Comparison of ENCODE assay signal across 22 mouse cellular contexts in the genomic region with DNA sequence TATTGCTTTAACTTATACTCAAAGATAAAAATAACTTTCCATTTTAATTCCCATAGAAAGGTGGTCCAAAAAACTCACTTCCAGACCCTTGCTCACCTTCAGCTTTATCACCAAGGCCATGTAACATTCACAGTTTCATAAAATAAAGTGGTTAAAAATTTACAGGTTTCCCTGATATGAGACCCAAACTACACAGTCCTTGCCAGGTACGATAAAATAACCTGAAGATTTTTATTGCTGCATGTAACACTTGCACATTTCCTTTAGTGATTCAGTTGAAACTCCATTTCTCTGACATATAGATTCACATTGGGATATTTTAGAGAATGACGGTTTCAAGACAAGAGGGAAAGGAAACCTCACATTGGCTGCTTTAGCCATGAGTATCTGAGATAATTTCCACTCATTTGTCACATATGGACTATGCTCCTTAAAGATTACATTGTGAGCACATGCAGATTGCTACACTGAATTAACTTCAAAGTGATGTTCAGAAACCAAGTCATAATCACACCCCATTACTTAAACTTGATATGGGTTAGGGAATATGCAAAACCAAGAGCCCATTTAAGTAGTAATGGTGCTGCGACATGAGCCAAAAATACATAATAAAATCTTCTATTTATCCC. TPM values are rescaled to one million over a fixed set of nuclear protein-coding genes. Genes with fewer than 3 reads are reported as not detected.
A peak's percentile ranks its signal among the peaks of the same experiment; 100 is the strongest.
DNase-seq lines count a peak whose midpoint lies in the region; ATAC-seq and TF ChIP-seq lines count a peak whose summit lies in the region.
"Had no signal": no experiment of that assay in that cellular context is flagged by ENCODE, and none has a peak within 500 bp of the region (broad histone marks: within the 10 kb centered on the region; RNA-seq: fewer than 3 reads in every experiment).

No protein-coding gene starts in this region.

- no peaks in the 10 kb centered on the region for H3K4me1 ChIP-seq in hindbrain, embryonic 16.5 days (ENCODE audit: control insufficient read depth, insufficient read depth, low read depth, low read length)
- no peaks in the 10 kb centered on the region for H3K4me1 ChIP-seq in hindbrain, embryonic 13.5 days (replicated peaks)
- H3K4me1 ChIP-seq in neural tube, embryonic 13.5 days (replicated peaks), result no peaks in the 10 kb centered on the region
- H3K4me1 ChIP-seq in limb, embryonic 14.5 days (ENCODE audit: control insufficient read depth, insufficient read depth, low read length), result no peaks in the 10 kb centered on the region
- H3K4me1 ChIP-seq in forebrain, embryonic 11.5 days (replicated peaks; ENCODE audit: control insufficient read depth, insufficient read depth, low read length), result no peaks in the 10 kb centered on the region
- H3K4me1 ChIP-seq: forebrain, embryonic 10.5 days; heart, embryonic 10.5 days; heart, embryonic 13.5 days had no signal

- H3K4me2 ChIP-seq in hindbrain, embryonic 16.5 days (ENCODE audit: low read length), result no peak overlapping the region
- H3K4me2 ChIP-seq in hindbrain, embryonic 13.5 days, result no peak overlapping the region
- no peak overlapping the region for H3K4me2 ChIP-seq in neural tube, embryonic 13.5 days
- no peak overlapping the region for H3K4me2 ChIP-seq in limb, embryonic 14.5 days (replicated peaks; ENCODE audit: low read depth, low read length, severe bottlenecking)
- no peak overlapping the region for H3K4me2 ChIP-seq in forebrain, embryonic 11.5 days (ENCODE audit: low read depth, low read length, severe bottlenecking)
- H3K4me2 ChIP-seq: heart, embryonic 13.5 days; hindbrain, embryonic 15.5 days had no signal

- WGBS in hindbrain, embryonic 16.5 days, result 79% methylated on average over 3 of the region's 3 CpGs
- 82% methylated on average over 3 of the region's 3 CpGs for WGBS in hindbrain, embryonic 13.5 days
- WGBS in neural tube, embryonic 13.5 days, result 70% methylated on average over 3 of the region's 3 CpGs
- 38% methylated on average over 3 of the region's 3 CpGs for WGBS in limb, embryonic 14.5 days
- 94% methylated on average over 3 of the region's 3 CpGs for WGBS in forebrain, embryonic 11.5 days

- no peak overlapping the region for H3K27ac ChIP-seq in hindbrain, embryonic 16.5 days (ENCODE audit: low read depth, low read length)
- H3K27ac ChIP-seq in hindbrain, embryonic 13.5 days, result no peak overlapping the region
- H3K27ac ChIP-seq in neural tube, embryonic 13.5 days (replicated peaks), result no peak overlapping the region
- H3K27ac ChIP-seq in limb, embryonic 14.5 days (replicated peaks; ENCODE audit: low read depth, low read length), result no peak overlapping the region
- no peak overlapping the region for H3K27ac ChIP-seq in forebrain, embryonic 11.5 days (ENCODE audit: low read depth, low read length)
- H3K27ac ChIP-seq: forebrain, embryonic 10.5 days; heart, adult 2 months; heart, embryonic 10.5 days; heart, embryonic 13.5 days; hindbrain, embryonic 15.5 days had no signal

- H3K4me3 ChIP-seq in hindbrain, embryonic 16.5 days (ENCODE audit: low read length), result no peak overlapping the region
- H3K4me3 ChIP-seq in hindbrain, embryonic 13.5 days, result no peak overlapping the region
- no peak overlapping the region for H3K4me3 ChIP-seq in neural tube, embryonic 13.5 days
- no peak overlapping the region for H3K4me3 ChIP-seq in limb, embryonic 14.5 days (replicated peaks; ENCODE audit: low read length)
- H3K4me3 ChIP-seq in forebrain, embryonic 11.5 days (ENCODE audit: low read depth, low read length), result no peak overlapping the region
- H3K4me3 ChIP-seq: forebrain, embryonic 10.5 days; heart, adult 2 months; heart, embryonic 10.5 days; heart, embryonic 13.5 days; hindbrain, embryonic 15.5 days had no signal

- TF ChIP-seq POLR2A in limb, embryonic 14.5 days (IDR thresholded peaks at IDR 0.05; ENCODE audit: borderline replicate concordance, extremely low read depth, insufficient read depth, insufficient read length), result no peak

- H3K9ac ChIP-seq in hindbrain, embryonic 16.5 days (ENCODE audit: low read depth, low read length), result no peak overlapping the region
- H3K9ac ChIP-seq in hindbrain, embryonic 13.5 days, result no peak overlapping the region
- no peak overlapping the region for H3K9ac ChIP-seq in neural tube, embryonic 13.5 days
- H3K9ac ChIP-seq in limb, embryonic 14.5 days (ENCODE audit: low read depth, low read length, severe bottlenecking), result no peak overlapping the region
- H3K9ac ChIP-seq in forebrain, embryonic 11.5 days (ENCODE audit: low read length), result no peak overlapping the region
- H3K9ac ChIP-seq: forebrain, postnatal 0 days; heart, embryonic 13.5 days; hindbrain, embryonic 15.5 days had no signal

- no peaks in the 10 kb centered on the region for H3K27me3 ChIP-seq in hindbrain, embryonic 16.5 days (replicated peaks; ENCODE audit: control insufficient read depth, insufficient read depth, low read length)
- H3K27me3 ChIP-seq in hindbrain, embryonic 13.5 days, result no peaks in the 10 kb centered on the region
- no peaks in the 10 kb centered on the region for H3K27me3 ChIP-seq in neural tube, embryonic 13.5 days
- H3K27me3 ChIP-seq in limb, embryonic 14.5 days (ENCODE audit: control insufficient read depth, insufficient read depth, low read length), result no peaks in the 10 kb centered on the region
- no peaks in the 10 kb centered on the region for H3K27me3 ChIP-seq in forebrain, embryonic 11.5 days (ENCODE audit: control insufficient read depth, insufficient read depth, low read length)
- H3K27me3 ChIP-seq: heart, embryonic 13.5 days; hindbrain, embryonic 15.5 days had no signal

- 0 out of 2 replicates have a peak, but pooled peaks have one; percentile 34 for ATAC-seq in hindbrain, embryonic 16.5 days
- no peak for ATAC-seq in hindbrain, embryonic 13.5 days (ENCODE audit: low FRiP score)
- ATAC-seq in neural tube, embryonic 13.5 days (ENCODE audit: low read depth), result 0 out of 2 replicates have a peak, but pooled peaks have one; percentile 32
- ATAC-seq in limb, embryonic 14.5 days (ENCODE audit: low FRiP score, low read depth), result peak; percentile 57
- ATAC-seq in forebrain, embryonic 11.5 days (replicated peaks; ENCODE audit: low FRiP score), result no peak
- ATAC-seq: forebrain, embryonic 14.5 days; forebrain, postnatal 0 days had no signal

- H3K9me3 ChIP-seq in hindbrain, embryonic 16.5 days (ENCODE audit: control insufficient read depth, low read length), result no peaks in the 10 kb centered on the region
- H3K9me3 ChIP-seq in hindbrain, embryonic 13.5 days, result no peaks in the 10 kb centered on the region
- H3K9me3 ChIP-seq in neural tube, embryonic 13.5 days, result no peaks in the 10 kb centered on the region
- no peaks in the 10 kb centered on the region for H3K9me3 ChIP-seq in limb, embryonic 14.5 days (ENCODE audit: control insufficient read depth, low read length)
- no peaks in the 10 kb centered on the region for H3K9me3 ChIP-seq in forebrain, embryonic 11.5 days (ENCODE audit: control insufficient read depth, low read length)
- H3K9me3 ChIP-seq: forebrain, embryonic 10.5 days; heart, embryonic 10.5 days; heart, embryonic 13.5 days; hindbrain, embryonic 15.5 days had no signal

- DNase-seq in neural tube, embryonic 10.5 days (ENCODE audit: extremely low spot score, low spot score), result no peak
- no peak for DNase-seq in limb, embryonic 14.5 days (ENCODE audit: low spot score)
- no peak for DNase-seq in forebrain, embryonic 11.5 days (ENCODE audit: low spot score)
- no peak for DNase-seq in kidney, adult 18-20 months
- DNase-seq: adrenal gland, postnatal 10 days; adrenal gland, postnatal 36 days; cerebellum, adult 18-20 months; cerebellum, adult 9-10 months; cerebellum, postnatal 14 days; forebrain, postnatal 0 days; gastrocnemius, postnatal 36 days; heart, adult 2 months; heart, postnatal 14 days; heart, postnatal 4 days had no signal

- no peaks in the 10 kb centered on the region for H3K36me3 ChIP-seq in hindbrain, embryonic 16.5 days (ENCODE audit: control insufficient read depth, insufficient read depth, low read length)
- H3K36me3 ChIP-seq in hindbrain, embryonic 13.5 days, result no peaks in the 10 kb centered on the region
- no peaks in the 10 kb centered on the region for H3K36me3 ChIP-seq in neural tube, embryonic 13.5 days
- H3K36me3 ChIP-seq in limb, embryonic 14.5 days (ENCODE audit: control insufficient read depth, insufficient read depth, low read length), result no peaks in the 10 kb centered on the region
- H3K36me3 ChIP-seq in forebrain, embryonic 11.5 days (ENCODE audit: control insufficient read depth, insufficient read depth, low read length), result no peaks in the 10 kb centered on the region
- H3K36me3 ChIP-seq: forebrain, embryonic 10.5 days; heart, embryonic 10.5 days; heart, embryonic 13.5 days; hindbrain, embryonic 15.5 days had no signal

RNA-seq across cellular contexts. Expression of a gene that starts 15.4 kb away (rescaled TPM):
- 186 and 187 TPM in 2 replicates for polyA plus RNA-seq in hindbrain, embryonic 16.5 days (2015; fragmentation: Nextera tagmentation; extraction: Ambion mirVana)
- polyA plus RNA-seq in hindbrain, embryonic 13.5 days (2015; fragmentation: Nextera tagmentation; extraction: Ambion mirVana), result 129 and 130 TPM in 2 replicates
- polyA plus RNA-seq in neural tube, embryonic 13.5 days (2015; fragmentation: Nextera tagmentation; extraction: Ambion mirVana), result 89.1 and 103 TPM in 2 replicates
- polyA plus RNA-seq in limb, embryonic 14.5 days (2012; rRNA removed), result 5.4 and 6.9 TPM in 2 replicates
- 5.0 and 6.8 TPM in 2 replicates for polyA plus RNA-seq in limb, embryonic 14.5 days (2014; fragmentation: Nextera tagmentation; extraction: Ambion mirVana)
- polyA plus RNA-seq in forebrain, embryonic 11.5 days (2014; fragmentation: Nextera tagmentation; extraction: Ambion mirVana), result 14.6 and 14.7 TPM in 2 replicates
- polyA plus RNA-seq: heart, adult 2 months had no signal

Comparison
In these comparisons a context has a peak if more than half of its experiments do, and no peak if none do; other contexts are left out.
1. ATAC-seq: peak in hindbrain, embryonic 16.5 days (single experiment), neural tube, embryonic 13.5 days (single experiment) and limb, embryonic 14.5 days (single experiment); none in hindbrain, embryonic 13.5 days (single experiment) and forebrain, embryonic 11.5 days (single experiment).